Mouse (Mus musculus) E14TG2a.4 (cell line): ENCODE measurements around the gene Itgb4.

Experiments used
- H3K27me3 ChIP-seq: 2 replicates; pipeline ENCODE4 v1.6.1; 2014; ENCODE audit warnings: low read length, control low read depth; ENCODE audit not compliant: insufficient read depth
- H3K36me3 ChIP-seq: 2 replicates; pipeline ENCODE4 v1.6.1; 2014; ENCODE audit warnings: low read length, control low read depth; ENCODE audit not compliant: insufficient read depth
- H3K4me1 ChIP-seq: replicated peaks from 2 replicates; pipeline ENCODE4 v1.6.1; 2014; ENCODE audit warnings: low read depth, low read length, control low read depth
- H3K4me3 ChIP-seq: replicated peaks from 2 replicates; pipeline ENCODE4 v1.5.1; 2014; ENCODE audit warnings: mild to moderate bottlenecking, low read length
- H3K9me3 ChIP-seq: 2 replicates; pipeline ENCODE4 v1.6.1; 2014; ENCODE audit warnings: low read length, control low read depth
- CTCF ChIP-seq: conservative IDR thresholded peaks from 2 replicates; pipeline ENCODE4 v1.5.1; 2014; ENCODE audit warnings: low read length
- NANOG ChIP-seq: IDR thresholded peaks from 2 replicates; pipeline ENCODE4 v1.6.1; 2014; ENCODE audit warnings: borderline replicate concordance, low read length, mixed read lengths
- POU5F1 ChIP-seq: IDR thresholded peaks from 2 replicates; pipeline ENCODE4 v1.6.1; 2014; ENCODE audit warnings: low read length, borderline replicate concordance

The Itgb4 gene

GRCm38 (mm10) chr11:115962651-115963412 is 11.7 kb upstream of the Itgb4 start:
- Histone ChIP-seq H3K4me3 (no peak overlapping the region), H3K4me1 (peaks cover 78% of the 10 kb centered on the region), H3K36me3 (peaks cover 85% of the 10 kb centered on the region), H3K27me3 (peaks cover 4% of the 10 kb centered on the region), H3K9me3 (no peaks in the 10 kb centered on the region)
- no peak for TF ChIP-seq CTCF
- TF ChIP-seq POU5F1, result no peak
- no peak for TF ChIP-seq NANOG

GRCm38 (mm10) chr11:115964977-115965604 is 9.4 kb upstream of the Itgb4 start:
- Histone ChIP-seq H3K4me1 (peaks cover 85% of the 10 kb centered on the region), H3K36me3 (peaks cover 69% of the 10 kb centered on the region), H3K9me3 (no peaks in the 10 kb centered on the region), H3K4me3 (no peak overlapping the region), H3K27me3 (peaks cover 4% of the 10 kb centered on the region)
- no peak for TF ChIP-seq POU5F1
- TF ChIP-seq CTCF, result no peak
- no peak for TF ChIP-seq NANOG

- H3K4me3 ChIP-seq, result no peak overlapping the region
- TF ChIP-seq CTCF (no peak), POU5F1 (no peak), NANOG (no peak)
- peaks cover 33% of the 10 kb centered on the region for H3K36me3 ChIP-seq
- peaks cover 12% of the 10 kb centered on the region for H3K27me3 ChIP-seq
- H3K4me1 ChIP-seq, result peaks cover 78% of the 10 kb centered on the region
- H3K9me3 ChIP-seq, result no peaks in the 10 kb centered on the region
These were observed 5.6 kb upstream of the Itgb4 start for GRCm38 (mm10) chr11:115968731-115969405.

- TF ChIP-seq CTCF (no peak), NANOG (no peak), POU5F1 (no peak)
- no peaks in the 10 kb centered on the region for H3K9me3 ChIP-seq
- H3K4me1 ChIP-seq, result peaks cover 74% of the 10 kb centered on the region
These were observed 4.4 kb upstream of the Itgb4 start for GRCm38 (mm10) chr11:115970006-115970673.

GRCm38 (mm10) chr11:115971016-115971415 is 3.5 kb upstream of the Itgb4 start:
- Histone ChIP-seq H3K9me3 (no peaks in the 10 kb centered on the region), H3K4me1 (peaks cover 74% of the 10 kb centered on the region), H3K27me3 (peaks cover 28% of the 10 kb centered on the region), H3K36me3 (peaks cover 11% of the 10 kb centered on the region), H3K4me3 (peak overlapping the region; percentile 35; the same call in 1 of the 2 replicates)
- no peak for TF ChIP-seq NANOG
- TF ChIP-seq POU5F1, result no peak
- no peak for TF ChIP-seq CTCF

More at GRCm38 (mm10) chr11:115970006-115970673, 4.4 kb upstream of the Itgb4 start:
- H3K4me3 ChIP-seq, result peak overlapping the region; percentile 35
- H3K36me3 ChIP-seq, result peaks cover 20% of the 10 kb centered on the region
- H3K27me3 ChIP-seq, result peaks cover 19% of the 10 kb centered on the region

- TF ChIP-seq CTCF (no peak), NANOG (no peak), POU5F1 (no peak)
- H3K4me3 ChIP-seq, result peak overlapping the region; percentile 82
- H3K9me3 ChIP-seq, result no peaks in the 10 kb centered on the region
- peaks cover 78% of the 10 kb centered on the region for H3K4me1 ChIP-seq
- H3K36me3 ChIP-seq, result no peaks in the 10 kb centered on the region
- peaks cover 65% of the 10 kb centered on the region for H3K27me3 ChIP-seq
These were observed 543 bp downstream of the Itgb4 start for GRCm38 (mm10) chr11:115975083-115975420.

GRCm38 (mm10) chr11:115975544-115975943 is 1.0 kb downstream of the Itgb4 start:
- Histone ChIP-seq H3K27me3 (peaks cover 67% of the 10 kb centered on the region), H3K4me1 (peaks cover 74% of the 10 kb centered on the region), H3K36me3 (no peaks in the 10 kb centered on the region), H3K4me3 (peak overlapping the region; percentile 82), H3K9me3 (no peaks in the 10 kb centered on the region)
- TF ChIP-seq CTCF (no peak), POU5F1 (no peak), NANOG (no peak)

GRCm38 (mm10) chr11:115982472-115982871 is 8.0 kb downstream of the Itgb4 start:
- peaks cover 33% of the 10 kb centered on the region for H3K4me1 ChIP-seq
- H3K36me3 ChIP-seq, result no peaks in the 10 kb centered on the region
- H3K9me3 ChIP-seq, result no peaks in the 10 kb centered on the region
- H3K27me3 ChIP-seq, result peaks cover 46% of the 10 kb centered on the region
- TF ChIP-seq CTCF (no peak), NANOG (no peak), POU5F1 (no peak)
- H3K4me3 ChIP-seq, result no peak overlapping the region
